Mouse (Mus musculus) lung, adult 2 months (tissue): Measurements from ENCODE around the gene Spg7. TPM values are rescaled to one million over a fixed set of nuclear protein-coding genes. Genes with fewer than 3 reads are reported as not detected.

Experiments
- DNase-seq: peaks from one replicate; pipeline ENCODE4 v3.0.0; 2022
- H3K4me1 ChIP-seq: fragments of 200-500 bp; 2 replicates; pipeline ENCODE4 v1.6.1; 2011; ENCODE audit warnings: low read length; ENCODE audit not compliant: control insufficient read depth, insufficient read depth
- H3K4me3 ChIP-seq: fragments of 200-500 bp; replicated peaks from 2 replicates; pipeline ENCODE3; 2011; ENCODE audit warnings: low read depth, mild to moderate bottlenecking, control low read depth, low read length; ENCODE audit errors: extremely low read depth
- CTCF ChIP-seq: fragments of 200-500 bp; IDR thresholded peaks from 2 replicates; pipeline ENCODE4 v1.5.1; 2011; ENCODE audit warnings: mild to moderate bottlenecking, low read length, control low read depth; ENCODE audit not compliant: insufficient read depth
- POLR2A ChIP-seq: fragments of 200-500 bp; IDR thresholded peaks from 2 replicates; pipeline ENCODE4 v1.6.1; 2011; ENCODE audit warnings: low read depth, mild to moderate bottlenecking, control low read depth, low read length, borderline replicate concordance; ENCODE audit errors: extremely low read depth
- WGBS: fragments of 180-500 bp; shearing (Covaris S2); methylation state at CpG from one replicate; pipeline ENCODE4 v1.1.7; 2018; 5-methylcytosine and 5-hydroxymethylcytosine counted together
- polyA plus RNA-seq: library from polyadenylated mRNA; depleted of rRNA; stranded (reverse); fragments of >200 nt; gene quantifications from 2 replicates; pipeline ENCODE4 v1.2.3, GENCODE M21; 2012

Spg7 gene
- polyA plus RNA-seq, 1 experiment, result 71.1 TPM

GRCm38 (mm10) chr8:123105553-123106326 is 43.0 kb downstream of the Spg7 start:
- Histone ChIP-seq H3K4me3 (no peak overlapping the region), H3K4me1 (peaks cover 7% of the 10 kb centered on the region)
- TF ChIP-seq CTCF (no peak), POLR2A (no peak)
- WGBS, result 67% methylated on average over 5 of the region's 5 CpGs
- no peak for DNase-seq

DNA sequence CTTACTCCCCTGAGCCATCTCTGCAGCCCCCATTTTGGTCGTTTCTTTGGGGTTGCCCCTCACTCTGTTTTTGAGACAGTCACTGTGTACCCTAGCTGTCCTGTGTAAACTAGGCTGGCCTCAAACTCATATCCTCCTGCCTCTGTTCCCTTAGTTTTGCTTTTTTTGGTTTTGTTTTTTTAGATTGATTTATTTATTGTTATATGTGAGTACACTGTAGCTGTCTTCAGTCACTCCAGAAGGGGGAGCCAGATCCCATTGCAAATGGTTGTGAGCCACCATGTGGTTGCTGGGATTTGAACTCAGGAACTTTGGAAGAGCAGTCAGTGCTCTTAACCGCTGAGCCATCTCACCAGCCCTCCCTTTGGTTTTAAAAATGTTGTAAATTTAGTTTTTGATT is 43.8 kb downstream of the Spg7 start:
- Histone ChIP-seq H3K4me3 (no peak overlapping the region), H3K4me1 (peaks cover 7% of the 10 kb centered on the region)
- 50% methylated on average over 2 of the region's 2 CpGs for WGBS
- DNase-seq, result no peak
- TF ChIP-seq CTCF, result no peak
- no peak for TF ChIP-seq POLR2A

GRCm38 (mm10) chr8:123108010-123108409 is 45.3 kb downstream of the Spg7 start:
- Histone ChIP-seq H3K4me3 (no peak overlapping the region), H3K4me1 (peaks cover 6% of the 10 kb centered on the region)
- TF ChIP-seq POLR2A, result no peak
- no peak for TF ChIP-seq CTCF
- 39% methylated on average over 1 of the region's 1 CpGs for WGBS
- no peak for DNase-seq

- DNase-seq, result no peak
- Histone ChIP-seq H3K4me1 (peaks cover under 1% of the 10 kb centered on the region; the same call in 1 of the 2 replicates), H3K4me3 (no peak overlapping the region)
- TF ChIP-seq POLR2A (no peak), CTCF (no peak)
- WGBS, result 76% methylated on average over 5 of the region's 5 CpGs
Observed at GRCm38 (mm10) chr8:123108953-123109352, 46.2 kb downstream of the Spg7 start.

DNA sequence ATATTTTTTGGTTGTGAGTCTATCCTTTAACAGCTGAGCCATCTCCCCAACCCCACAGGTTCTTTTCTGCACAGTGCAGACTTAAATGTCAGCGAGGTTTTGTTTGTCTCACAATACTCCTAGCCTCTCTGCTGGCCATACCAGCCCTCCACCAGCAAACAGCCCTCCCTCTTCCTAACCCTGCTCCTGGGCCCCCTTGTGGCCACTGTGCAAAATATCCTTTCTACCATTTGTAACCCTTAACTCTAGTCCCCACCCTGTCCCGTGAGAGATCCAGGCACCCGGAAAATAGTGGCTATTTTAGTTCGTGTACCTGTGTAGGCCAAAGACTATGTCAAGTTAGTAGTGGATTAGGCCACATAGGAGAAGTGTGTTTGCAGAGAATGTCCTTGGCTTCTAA is 47.9 kb downstream of the Spg7 start:
- TF ChIP-seq CTCF (peak; percentile 75), POLR2A (no peak)
- H3K4me1 ChIP-seq, result peaks cover 3% of the 10 kb centered on the region; the same call in 1 of the 2 replicates
- 4% methylated on average over 4 of the region's 4 CpGs for WGBS
- no peak overlapping the region for H3K4me3 ChIP-seq
- DNase-seq, result peak; percentile 50

DNA sequence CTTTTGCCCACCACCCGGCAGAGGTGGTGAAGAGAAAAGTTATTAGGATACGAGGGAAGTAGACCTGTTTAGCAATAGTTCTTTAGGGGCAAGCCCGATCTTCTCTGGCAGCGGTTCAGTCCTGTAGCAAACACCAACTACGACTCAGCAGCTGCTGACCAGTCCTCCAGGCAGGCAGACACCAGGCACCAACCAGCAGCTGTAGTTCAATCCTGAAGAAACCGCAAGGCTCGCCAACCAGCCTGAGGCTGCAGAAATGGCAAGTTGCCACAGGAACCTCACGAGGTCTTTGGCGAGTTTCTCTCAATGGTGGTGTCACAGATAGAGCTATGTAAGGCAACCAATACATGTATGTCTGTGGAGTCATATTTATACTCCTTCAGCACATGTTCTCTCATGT is 50.1 kb downstream of the Spg7 start:
- no peak overlapping the region for H3K4me3 ChIP-seq
- peaks cover 11% of the 10 kb centered on the region for H3K4me1 ChIP-seq
- WGBS, result 60% methylated on average over 9 of the region's 9 CpGs
- TF ChIP-seq CTCF, result no peak
- TF ChIP-seq POLR2A, result no peak
- no peak for DNase-seq

DNA sequence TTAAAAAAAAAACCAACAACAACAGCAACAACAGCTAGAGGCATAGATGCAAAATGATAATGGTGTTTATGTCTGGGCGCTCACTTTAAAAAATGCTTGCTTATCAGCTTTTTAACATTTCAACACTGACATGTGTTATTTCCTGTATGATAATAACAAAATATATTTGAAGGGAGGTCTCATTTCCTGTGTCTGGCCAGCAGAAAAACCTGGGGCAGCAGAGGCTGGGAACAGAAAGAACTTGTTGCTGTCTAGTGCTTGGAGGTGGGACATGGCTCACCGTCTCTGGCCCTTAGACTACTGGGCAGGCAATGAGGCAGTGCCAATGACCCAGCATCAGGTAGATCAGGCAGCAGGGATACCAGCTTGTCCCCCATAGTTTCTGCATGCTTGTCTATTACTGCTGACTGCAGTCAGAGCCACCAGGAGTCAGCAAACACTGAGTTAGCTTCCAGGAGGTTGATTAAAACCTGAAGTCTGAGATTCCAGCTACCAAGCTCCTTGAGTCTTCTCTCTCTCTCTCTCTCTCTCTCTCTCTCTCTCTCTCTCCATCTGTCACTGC is 51.2 kb downstream of the Spg7 start:
- no peak for TF ChIP-seq CTCF
- no peak for TF ChIP-seq POLR2A
- no peak for DNase-seq
- Histone ChIP-seq H3K4me3 (no peak overlapping the region), H3K4me1 (peaks cover 11% of the 10 kb centered on the region)
- 21% methylated on average over 2 of the region's 2 CpGs for WGBS

DNA sequence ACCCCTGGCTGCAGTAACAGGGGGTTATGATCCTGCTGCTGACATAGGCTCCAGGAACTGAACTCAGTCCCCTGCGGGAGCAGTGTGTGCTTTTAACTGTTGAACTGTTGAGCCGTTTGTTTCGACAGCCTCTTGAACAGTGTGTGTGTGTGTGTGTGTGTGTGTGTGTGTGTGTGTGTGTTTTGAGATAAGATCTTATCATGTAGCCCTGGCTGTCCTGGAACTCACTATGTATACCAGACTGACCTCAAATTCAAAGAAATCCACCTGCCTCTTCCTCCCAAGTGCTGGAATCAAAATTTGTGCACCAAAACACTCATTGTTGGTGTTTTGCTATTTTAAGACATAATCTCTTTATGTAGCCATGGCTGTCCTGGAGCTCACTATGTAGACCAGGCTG is 51.9 kb downstream of the Spg7 start:
- 16% methylated on average over 3 of the region's 3 CpGs for WGBS
- no peak for DNase-seq
- no peak overlapping the region for H3K4me3 ChIP-seq
- TF ChIP-seq POLR2A (no peak), CTCF (no peak)
- peaks cover 11% of the 10 kb centered on the region for H3K4me1 ChIP-seq

DNA sequence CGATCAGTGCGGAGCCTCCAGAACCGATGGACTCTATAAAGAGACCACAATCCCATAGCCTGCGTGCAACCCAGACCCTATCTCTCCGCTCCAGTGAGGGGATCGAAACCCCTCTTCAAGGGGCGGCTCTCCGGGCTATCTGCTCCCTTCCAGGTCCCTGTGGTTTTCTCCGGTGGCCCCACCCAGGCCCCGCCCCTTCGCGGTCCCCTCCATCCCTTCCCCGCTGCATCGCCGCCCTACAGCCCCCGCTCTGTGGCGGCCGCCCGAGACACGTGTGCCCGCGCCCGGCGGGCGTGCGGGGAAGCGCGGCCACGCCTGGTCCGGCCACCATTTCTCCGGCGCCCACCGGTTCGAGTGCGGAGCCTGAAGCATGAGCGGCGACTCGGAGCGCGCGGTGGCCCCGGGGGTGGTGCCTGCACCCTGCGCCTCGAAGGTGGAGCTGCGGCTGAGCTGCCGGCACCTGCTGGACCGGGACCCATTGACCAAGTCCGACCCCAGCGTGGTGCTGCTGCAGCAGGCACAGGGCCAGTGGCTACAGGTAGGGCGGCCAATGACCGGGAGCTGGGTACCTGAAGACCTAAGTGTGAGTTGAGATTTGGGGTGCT is 54.5 kb downstream of the Spg7 start, which contains the start of gene Cpne7:
Gene Cpne7 (plus strand): TSS at position 248 of the 605 bp plus-strand sequence.
- TF ChIP-seq POLR2A, result no peak
- no peak for TF ChIP-seq CTCF
- DNase-seq, result no peak
- WGBS, result under 1% methylated on average over 51 of the region's 51 CpGs

GRCm38 (mm10) chr8:123117744-123118143 is 55.0 kb downstream of the Spg7 start:
- TF ChIP-seq POLR2A (no peak), CTCF (no peak)
- no peak for DNase-seq
- H3K4me3 ChIP-seq, result no peak overlapping the region
- H3K4me1 ChIP-seq, result peaks cover 11% of the 10 kb centered on the region
- 4% methylated on average over 17 of the region's 17 CpGs for WGBS

More for the DNA sequence above, 54.5 kb downstream of the Spg7 start, which contains the start of gene Cpne7:
- H3K4me3 ChIP-seq, result peak within 1 kb of the TSS; percentile 33
- H3K4me1 ChIP-seq, result peaks cover 11% of the 10 kb centered on the region
